Mouse (Mus musculus) CH12.LX (cell line): Measurements from ENCODE around the gene Wrap53. TPM values are rescaled to one million over a fixed set of nuclear protein-coding genes. Genes with fewer than 3 reads are reported as not detected.

ENCODE experiments used
- DNase-seq: peaks from one replicate; pipeline ENCODE4 v3.0.0-alpha.2; 2013; ENCODE audit errors: extremely low read depth
- H3K27ac ChIP-seq: 2 replicates; pipeline ENCODE4 v1.5.1; 2012; ENCODE audit warnings: low read depth, mild to moderate bottlenecking, control low read depth, moderate library complexity; ENCODE audit not compliant: insufficient read depth
- H3K27me3 ChIP-seq: replicated peaks from 2 replicates; pipeline ENCODE3; 2012; ENCODE audit warnings: inconsistent platforms
- H3K36me3 ChIP-seq, 2 experiments: replicated peaks in 1 of 2; 2 replicates each; pipeline versions ENCODE3 to v1.6.1; 2012; ENCODE audit warnings: inconsistent platforms in 1 of 2, low read length in 1 of 2, mild to moderate bottlenecking in 1 of 2, mixed read lengths in 1 of 2, moderate library complexity in 1 of 2; ENCODE audit not compliant: control insufficient read depth in 1 of 2, insufficient read depth in 1 of 2
- H3K4me1 ChIP-seq, 2 experiments: 2 replicates each; pipeline ENCODE4 v1.6.1; 2012; ENCODE audit warnings: inconsistent platforms in 1 of 2, moderate library complexity in 1 of 2; ENCODE audit not compliant: insufficient read depth in 2 of 2, control insufficient read depth in 1 of 2
- H3K4me2 ChIP-seq: 2 replicates; pipeline ENCODE4 v1.6.1; 2012; ENCODE audit warnings: low read depth, mild to moderate bottlenecking, control low read depth; ENCODE audit not compliant: poor library complexity, insufficient read depth, severe bottlenecking
- H3K4me3 ChIP-seq, 3 experiments: fragments of 150-350 bp in 1 of 3; sonication (generic) in 1 of 3; replicated peaks in 1 of 3; 2 replicates each; pipeline versions ENCODE3 to v1.5.1; 2011 to 2012; ENCODE audit warnings: low read depth in 2 of 3, low read length in 2 of 3, mild to moderate bottlenecking in 2 of 3, moderate library complexity in 2 of 3, control low read depth in 1 of 3, improper control_type of control experiment in 1 of 3, inconsistent platforms in 1 of 3, mixed read lengths in 1 of 3; ENCODE audit not compliant: poor library complexity in 1 of 3
- H3K79me2 ChIP-seq: replicated peaks from 2 replicates; pipeline ENCODE4 v1.6.1; 2012; ENCODE audit warnings: mild to moderate bottlenecking, moderate library complexity; ENCODE audit not compliant: control insufficient read depth, poor library complexity, insufficient read depth, severe bottlenecking; ENCODE audit errors: extremely low read depth
- H3K9ac ChIP-seq: 2 replicates; pipeline ENCODE4 v1.6.1; 2012; ENCODE audit warnings: low read depth, mild to moderate bottlenecking, control low read depth, moderate library complexity; ENCODE audit not compliant: insufficient read depth
- H3K9me3 ChIP-seq: replicated peaks from 2 replicates; pipeline ENCODE3; 2012; ENCODE audit warnings: low read length, inconsistent platforms, mixed read lengths
- BHLHE40 ChIP-seq: IDR thresholded peaks from 2 replicates; pipeline ENCODE4 v1.6.1; 2011; ENCODE audit warnings: mild to moderate bottlenecking, low read depth, low read length, improper control_type of control experiment
- CHD1 ChIP-seq: IDR thresholded peaks from 2 replicates; pipeline ENCODE4 v1.6.1; 2012; ENCODE audit warnings: low read depth, low read length, improper control_type of control experiment, inconsistent platforms
- EP300 ChIP-seq: IDR thresholded peaks from 2 replicates; pipeline ENCODE4 v1.6.1; 2011; ENCODE audit warnings: low read length, improper control_type of control experiment
- ETS1 ChIP-seq: conservative IDR thresholded peaks from 2 replicates; pipeline ENCODE4 v1.6.1; 2012; ENCODE audit warnings: low read depth, mild to moderate bottlenecking, inconsistent platforms, low read length, improper control_type of control experiment, moderate library complexity
- HCFC1 ChIP-seq: IDR thresholded peaks from 2 replicates; pipeline ENCODE4 v1.6.1; 2012; ENCODE audit warnings: low read depth, mild to moderate bottlenecking, inconsistent platforms, low read length, improper control_type of control experiment
- KAT2A ChIP-seq: IDR thresholded peaks from 2 replicates; pipeline ENCODE4 v1.6.1; 2012; ENCODE audit warnings: low read length, improper control_type of control experiment, inconsistent platforms; ENCODE audit not compliant: insufficient replicate concordance
- MAZ ChIP-seq: IDR thresholded peaks from 2 replicates; pipeline ENCODE4 v1.6.1; 2012; ENCODE audit warnings: low read depth, mild to moderate bottlenecking, inconsistent platforms, low read length, improper control_type of control experiment, moderate library complexity
- MEF2A ChIP-seq: IDR thresholded peaks from 2 replicates; pipeline ENCODE4 v1.6.1; 2014; ENCODE audit warnings: low read depth, mild to moderate bottlenecking, inconsistent platforms, low read length, improper control_type of control experiment, borderline replicate concordance
- MXI1 ChIP-seq: IDR thresholded peaks from 2 replicates; pipeline ENCODE4 v1.6.1; 2011; ENCODE audit warnings: mild to moderate bottlenecking, low read depth, low read length, improper control_type of control experiment
- MYC ChIP-seq: IDR thresholded peaks from 2 replicates; pipeline ENCODE4 v1.6.1; 2011; ENCODE audit warnings: low read depth, mild to moderate bottlenecking, improper control_type of control experiment, low read length
- PAX5 ChIP-seq: IDR thresholded peaks from 2 replicates; pipeline ENCODE4 v1.6.1; 2012; ENCODE audit warnings: low read length, inconsistent platforms, mixed read lengths
- RCOR1 ChIP-seq: conservative IDR thresholded peaks from 2 replicates; pipeline ENCODE4 v1.6.1; 2012; ENCODE audit warnings: low read depth, mild to moderate bottlenecking, inconsistent platforms, low read length, improper control_type of control experiment
- SIN3A ChIP-seq: IDR thresholded peaks from 2 replicates; pipeline ENCODE4 v1.6.1; 2012; ENCODE audit warnings: low read length, improper control_type of control experiment, inconsistent platforms
- TBP ChIP-seq: conservative IDR thresholded peaks from 2 replicates; pipeline ENCODE4 v1.6.1; 2011; ENCODE audit warnings: low read depth, low read length, improper control_type of control experiment
- UBTF ChIP-seq: IDR thresholded peaks from 2 replicates; pipeline ENCODE4 v1.6.1; 2012; ENCODE audit warnings: low read depth, mild to moderate bottlenecking, inconsistent platforms, low read length, improper control_type of control experiment, moderate library complexity
- USF1 ChIP-seq: IDR thresholded peaks from 2 replicates; pipeline ENCODE4 v1.6.1; 2014; ENCODE audit warnings: low read depth, mild to moderate bottlenecking, inconsistent platforms, low read length, improper control_type of control experiment
- ZKSCAN1 ChIP-seq: IDR thresholded peaks from 2 replicates; pipeline ENCODE4 v1.6.1; 2012; ENCODE audit warnings: low read depth, inconsistent platforms, low read length, improper control_type of control experiment, borderline replicate concordance
- ZMIZ1 ChIP-seq: IDR thresholded peaks from 2 replicates; pipeline ENCODE4 v1.6.1; 2012; ENCODE audit warnings: low read depth, mild to moderate bottlenecking, inconsistent platforms, low read length, improper control_type of control experiment
- dilution Hi-C: fragments of 300-500 bp; cut with MboI; formaldehyde crosslinking; loops from 2 replicates; pipeline ENCODE4 v1.14.3; 2020; ENCODE audit warnings: low sequenced_read_pairs; ENCODE audit not compliant: extremely low pct_unique_long_range_greater_than_20kb, extremely low pct_ligation_motif_present
- in situ Hi-C: fragments of 300-500 bp; cut with MboI; formaldehyde crosslinking; loops from 3 replicates; pipeline ENCODE4 v1.14.3; 2019; ENCODE audit warnings: low sequenced_read_pairs, low pct_ligation_motif_present, low pct_unique_long_range_greater_than_20kb, mixed read lengths
- polyA plus RNA-seq: library from polyadenylated mRNA; unstranded; fragments of >175 nt; gene quantifications from 2 replicates; pipeline ENCODE4 v1.2.1, GENCODE M21; 2012; ENCODE audit warnings: low read depth; ENCODE audit not compliant: insufficient read length
- total RNA-seq, 2 experiments: library from RNA; depleted of rRNA; stranded (reverse); fragments of 300-350 nt in 1 of 2; fragments of >200 nt in 1 of 2; gene quantifications; 2 replicates each; pipeline ENCODE4 v1.2.3; 2012 to 2014

The Wrap53 gene
- total and polyA plus RNA-seq, 3 experiments, result 25.4 to 36.0 (median 34.2) TPM

- Histone ChIP-seq H3K27me3 (no peaks in the 10 kb centered on the region), H3K27ac (no peak overlapping the region), H3K79me2 (peaks cover 15% of the 10 kb centered on the region), H3K36me3 (peaks cover 67 to 88% of the 10 kb centered on the region in 2 experiments), H3K4me2 (no peak overlapping the region), H3K4me1 (peaks cover 5 to 12% of the 10 kb centered on the region in 2 experiments), H3K4me3 (no peak overlapping the region), H3K9ac (no peak overlapping the region)
- dilution Hi-C loops, result no loop called here
- DNase-seq, result no peak
- no peak for TF ChIP-seq ZMIZ1
- no peak for TF ChIP-seq MYC
- TF ChIP-seq KAT2A, result no peak
- TF ChIP-seq EP300, result no peak
- TF ChIP-seq, all 38 proteins: peak for 0
- in situ Hi-C loops, result no loop called here
- H3K9me3 ChIP-seq, result no peaks in the 10 kb centered on the region
These were observed 10.6 kb upstream of the Wrap53 start for GRCm38 (mm10) chr11:69590622-69591021.

GRCm38 (mm10) chr11:69589207-69589834 is 9.3 kb upstream of the Wrap53 start:
- no peak for DNase-seq
- dilution Hi-C loops (no loop called here), in situ Hi-C loops (no loop called here)
- peaks cover 9 to 25% of the 10 kb centered on the region in 2 experiments for H3K4me1 ChIP-seq
- H3K9me3 ChIP-seq, result no peaks in the 10 kb centered on the region
- no peak overlapping the region for H3K27ac ChIP-seq
- H3K4me2 ChIP-seq, result no peak overlapping the region
- H3K36me3 ChIP-seq, result peaks cover 68 to 87% of the 10 kb centered on the region in 2 experiments
- no peak overlapping the region for H3K4me3 ChIP-seq
- TF ChIP-seq MYC (no peak), BHLHE40 (no peak), TBP (no peak), USF1 (no peak), ZKSCAN1 (no peak), HCFC1 (no peak), CHD1 (no peak), ETS1 (no peak), SIN3A (no peak), PAX5 (no peak), MXI1 (no peak), KAT2A (no peak), RCOR1 (no peak), UBTF (no peak), MEF2A (no peak), MAZ (no peak)
- H3K9ac ChIP-seq, result no peak overlapping the region
- H3K27me3 ChIP-seq, result no peaks in the 10 kb centered on the region
- H3K79me2 ChIP-seq, result peaks cover 28% of the 10 kb centered on the region
